Mouse (Mus musculus) cerebellum, adult 2 months (tissue): ENCODE results near the gene Ly6g.
"Not testable (repeated sequence)": the region's sequence is repeated elsewhere in the genome, so short reads cannot be mapped to it uniquely, and the experiment has no call there.

Experiments used
- CTCF ChIP-seq: fragments of 200-500 bp; IDR thresholded peaks from 2 replicates; pipeline ENCODE4 v1.5.1; 2011; ENCODE audit warnings: low read depth, mild to moderate bottlenecking, control low read depth, low read length, moderate library complexity, borderline replicate concordance; ENCODE audit not compliant: insufficient read depth
- POLR2A ChIP-seq: fragments of 200-500 bp; IDR thresholded peaks from 2 replicates; pipeline ENCODE4 v1.6.1; 2011; ENCODE audit warnings: low read length, control low read depth, borderline replicate concordance; ENCODE audit not compliant: insufficient read depth

DNA sequence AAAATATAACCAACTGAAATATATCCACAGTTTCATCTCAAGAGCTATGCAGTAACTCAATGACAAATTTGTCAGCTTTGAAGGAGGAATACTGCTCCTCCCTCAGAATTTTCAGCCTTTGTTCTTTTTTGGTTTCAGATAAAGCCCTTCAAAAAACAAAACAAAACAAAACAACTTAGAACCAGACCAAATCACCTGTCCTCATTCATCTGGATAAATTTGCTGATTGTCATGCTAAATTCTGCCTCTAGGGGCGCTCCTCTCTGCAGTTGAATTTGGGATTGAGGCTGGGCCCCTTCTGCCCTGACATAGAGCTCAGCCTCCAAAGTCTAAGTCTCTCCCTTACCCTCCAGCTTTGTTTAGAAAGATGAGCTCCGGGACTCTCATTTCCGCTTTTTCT lies 35.5 kb downstream of the Ly6g start:
- TF ChIP-seq CTCF, POLR2A: not testable (repeated sequence)
